Mouse (Mus musculus): ENCODE measurements around the gene Sytl1. TPM values are rescaled to one million over a fixed set of nuclear protein-coding genes. Genes with fewer than 3 reads are reported as not detected.
A peak's percentile ranks its signal among the peaks of the same experiment; 100 is the strongest.

Sytl1 gene
- not detected in 2 replicates for polyA plus RNA-seq (2012; ENCODE audit: insufficient read depth, insufficient read length, low replicate concordance, missing spikeins)

DNA sequence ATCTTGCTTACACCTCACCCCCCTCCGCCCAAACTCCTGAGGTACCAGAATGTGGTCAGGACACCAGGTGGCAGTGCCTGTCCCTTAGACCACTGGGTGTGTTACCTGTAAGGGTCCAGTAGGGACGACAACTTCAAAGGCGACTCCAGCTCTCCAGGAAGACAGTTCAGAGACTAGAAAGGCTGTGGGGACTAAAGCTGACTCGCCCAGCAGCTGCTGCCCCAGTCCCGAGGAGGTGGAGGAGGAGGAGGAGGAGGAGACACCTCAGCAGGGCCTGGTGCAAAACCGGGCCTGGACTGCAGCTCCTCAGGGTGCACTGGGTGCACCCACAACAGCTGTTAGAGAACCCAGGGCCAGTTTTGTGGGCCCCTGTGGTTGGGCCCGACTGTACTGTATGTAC is at the start of gene Sytl1:
Gene Sytl1, minus strand, starts transcription at position 232 of the 400 bp plus-strand sequence.
- Histone ChIP-seq H3K4me3 (ENCODE audit: insufficient read depth, low read depth, low read length) (no peak within 1 kb of the TSS), H3K27ac (ENCODE audit: insufficient read depth, low read depth, low read length) (no peak within 1 kb of the TSS), H3K4me1 (ENCODE audit: control insufficient read depth, insufficient read depth, low read length) (no peaks in the 10 kb centered on the region)
- TF ChIP-seq POLR2A (IDR thresholded peaks at IDR 0.05; ENCODE audit: insufficient read depth, low read depth, low read length) (no peak), CTCF (IDR thresholded peaks at IDR 0.05; ENCODE audit: insufficient read depth, low read depth, low read length) (no peak)
- 46% methylated on average over 7 of the region's 7 CpGs for WGBS

DNA sequence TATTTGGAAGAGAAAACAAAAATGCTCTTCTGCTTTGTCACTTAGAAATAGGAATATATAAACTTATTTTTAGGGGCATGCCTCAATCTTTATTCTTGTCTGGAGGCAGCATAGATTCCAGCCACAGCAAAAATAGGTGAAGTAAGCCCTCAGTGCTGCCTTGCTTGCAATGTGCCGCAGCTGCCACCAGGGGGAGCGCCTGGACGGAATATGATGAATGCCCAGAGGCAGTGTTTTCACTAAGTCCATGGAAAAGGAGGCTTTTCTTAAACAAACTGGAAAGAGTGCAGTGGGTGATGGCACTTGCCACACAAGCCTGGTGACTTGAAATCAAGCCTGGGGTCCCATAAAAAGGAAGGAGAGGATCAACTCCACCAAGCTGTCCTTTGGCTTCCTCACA is 47.0 kb upstream of the Sytl1 start:
- no peak overlapping the region for H3K4me3 ChIP-seq (ENCODE audit: insufficient read depth, low read depth, low read length)
- WGBS: 0% methylated on average over 3 of the region's 3 CpGs
- no peak overlapping the region for H3K27ac ChIP-seq (ENCODE audit: insufficient read depth, low read depth, low read length)
- peak; percentile 93 for TF ChIP-seq CTCF (IDR thresholded peaks at IDR 0.05; ENCODE audit: insufficient read depth, low read depth, low read length)
- no peak for TF ChIP-seq POLR2A (IDR thresholded peaks at IDR 0.05; ENCODE audit: insufficient read depth, low read depth, low read length)
- H3K4me1 ChIP-seq (ENCODE audit: control insufficient read depth, insufficient read depth, low read length): no peaks in the 10 kb centered on the region

DNA sequence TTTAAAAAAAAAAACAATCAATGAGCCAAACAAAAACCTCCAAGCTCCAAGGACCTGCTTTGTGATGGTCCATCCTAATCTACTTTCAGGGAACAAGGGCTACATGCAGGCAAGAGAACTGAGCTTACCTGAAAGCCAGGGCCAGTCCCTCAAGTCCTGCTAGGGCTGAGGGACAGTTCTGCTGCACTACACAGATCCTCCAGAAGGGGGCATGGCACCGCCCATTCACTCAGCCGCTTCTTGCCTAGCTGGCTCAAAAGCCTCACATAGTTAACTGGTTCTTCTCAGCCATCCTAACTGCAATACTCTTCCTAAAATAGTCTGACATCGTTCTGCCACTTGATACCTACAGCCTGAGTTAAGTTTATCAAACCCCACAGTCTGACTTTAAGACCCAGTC is 44.4 kb upstream of the Sytl1 start:
- Histone ChIP-seq H3K27ac (ENCODE audit: insufficient read depth, low read depth, low read length) (no peak overlapping the region), H3K4me3 (ENCODE audit: insufficient read depth, low read depth, low read length) (no peak overlapping the region), H3K4me1 (ENCODE audit: control insufficient read depth, insufficient read depth, low read length) (no peaks in the 10 kb centered on the region)
- peak; percentile 67; the same call in 1 of the 2 replicates for TF ChIP-seq CTCF (IDR thresholded peaks at IDR 0.05; ENCODE audit: insufficient read depth, low read depth, low read length)
- TF ChIP-seq POLR2A (IDR thresholded peaks at IDR 0.05; ENCODE audit: insufficient read depth, low read depth, low read length): no peak
- WGBS: 44% methylated on average over 3 of the region's 3 CpGs

DNA sequence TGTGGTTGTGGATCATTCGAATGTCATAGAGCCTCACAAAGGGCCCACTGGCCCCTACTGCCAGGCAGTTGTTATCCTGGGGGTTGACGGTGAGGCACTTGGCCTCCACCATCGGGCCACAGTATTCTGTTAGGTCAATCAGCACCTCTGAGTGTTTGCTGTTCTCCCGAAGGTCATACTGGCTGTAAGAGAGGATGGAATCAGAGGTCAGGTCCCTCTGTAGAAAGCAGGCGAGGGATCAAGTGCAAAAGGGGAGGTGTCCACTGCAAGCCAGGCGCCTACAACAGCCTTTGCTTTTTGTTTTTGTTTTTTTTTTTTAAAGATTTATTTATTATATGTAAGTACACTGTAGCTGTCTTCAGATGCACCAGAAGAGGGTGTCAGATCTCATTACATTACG is 42.9 kb upstream of the Sytl1 start:
- WGBS: 93% methylated on average over 7 of the region's 7 CpGs
- Histone ChIP-seq H3K4me1 (ENCODE audit: control insufficient read depth, insufficient read depth, low read length) (no peaks in the 10 kb centered on the region), H3K4me3 (ENCODE audit: insufficient read depth, low read depth, low read length) (no peak overlapping the region), H3K27ac (ENCODE audit: insufficient read depth, low read depth, low read length) (no peak overlapping the region)
- TF ChIP-seq POLR2A (IDR thresholded peaks at IDR 0.05; ENCODE audit: insufficient read depth, low read depth, low read length) (no peak), CTCF (IDR thresholded peaks at IDR 0.05; ENCODE audit: insufficient read depth, low read depth, low read length) (no peak)

DNA sequence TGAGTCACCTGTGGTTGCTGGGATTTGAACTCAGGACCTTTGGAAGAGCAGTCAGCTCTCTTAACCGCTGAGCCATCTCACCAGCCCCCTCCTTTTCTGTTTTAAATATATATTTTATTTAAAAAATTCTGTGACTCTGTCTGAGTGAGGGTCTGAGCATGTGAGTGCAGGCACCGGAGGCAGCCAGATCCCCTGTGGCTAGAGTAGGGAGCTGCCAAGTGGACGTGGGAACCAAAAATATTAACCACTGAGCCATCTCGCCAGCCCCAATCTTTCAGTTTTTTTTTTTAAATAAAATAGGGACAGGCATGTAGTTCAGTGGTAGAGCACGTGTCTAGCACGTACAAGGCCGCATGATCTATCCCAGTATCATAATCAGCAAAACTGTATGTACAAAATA is 41.9 kb upstream of the Sytl1 start:
- no peak overlapping the region for H3K4me3 ChIP-seq (ENCODE audit: insufficient read depth, low read depth, low read length)
- no peak for TF ChIP-seq CTCF (IDR thresholded peaks at IDR 0.05; ENCODE audit: insufficient read depth, low read depth, low read length)
- TF ChIP-seq POLR2A (IDR thresholded peaks at IDR 0.05; ENCODE audit: insufficient read depth, low read depth, low read length): no peak
- H3K27ac ChIP-seq (ENCODE audit: insufficient read depth, low read depth, low read length): no peak overlapping the region
- WGBS: 86% methylated on average over 7 of the region's 7 CpGs
- peaks cover 2% of the 10 kb centered on the region; the same call in 1 of the 2 replicates for H3K4me1 ChIP-seq (ENCODE audit: control insufficient read depth, insufficient read depth, low read length)

DNA sequence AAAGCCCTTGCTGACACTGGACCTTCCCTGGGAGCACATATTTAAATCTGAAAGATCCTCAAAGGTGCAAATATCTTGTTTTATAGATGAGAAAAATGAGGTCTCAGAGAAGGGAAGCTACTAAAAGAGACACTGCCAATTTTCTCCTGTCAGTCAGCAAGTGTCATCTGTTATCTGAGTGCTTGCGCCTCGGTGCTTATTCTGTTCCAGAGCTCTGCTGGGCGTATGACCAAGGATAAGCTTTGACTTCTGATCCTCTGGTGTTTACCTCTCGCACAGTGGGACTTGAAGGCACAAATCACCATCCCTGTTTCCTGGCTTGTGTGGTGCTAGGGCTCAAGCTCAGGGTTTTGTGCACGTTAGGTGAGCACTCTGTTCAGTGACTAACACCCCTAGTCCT is 39.8 kb upstream of the Sytl1 start:
- Histone ChIP-seq H3K4me3 (ENCODE audit: insufficient read depth, low read depth, low read length) (no peak overlapping the region), H3K27ac (ENCODE audit: insufficient read depth, low read depth, low read length) (no peak overlapping the region), H3K4me1 (ENCODE audit: control insufficient read depth, insufficient read depth, low read length) (peaks cover 20% of the 10 kb centered on the region)
- TF ChIP-seq POLR2A (IDR thresholded peaks at IDR 0.05; ENCODE audit: insufficient read depth, low read depth, low read length): no peak
- TF ChIP-seq CTCF (IDR thresholded peaks at IDR 0.05; ENCODE audit: insufficient read depth, low read depth, low read length): no peak
- WGBS: 90% methylated on average over 5 of the region's 5 CpGs

DNA sequence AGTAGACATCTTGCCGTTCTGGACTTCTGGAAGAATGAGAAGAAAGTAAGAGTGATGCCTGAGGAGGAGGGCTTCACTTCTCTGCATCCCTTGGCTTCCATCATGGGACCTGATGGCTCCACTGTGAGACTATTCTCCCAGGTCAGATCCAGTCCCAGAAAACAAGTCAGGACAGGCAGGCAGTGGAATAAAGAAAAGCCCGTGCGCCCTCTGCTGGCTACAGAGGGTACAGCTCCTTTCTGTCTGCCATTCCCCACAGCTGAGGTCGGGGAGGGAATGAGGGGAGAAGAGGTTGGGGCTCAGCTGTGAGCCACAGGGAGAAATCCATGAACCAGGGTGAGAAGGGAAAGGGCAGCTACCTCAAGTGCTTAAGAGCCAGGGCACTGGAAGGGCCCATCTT is 38.9 kb upstream of the Sytl1 start:
- Histone ChIP-seq H3K4me3 (ENCODE audit: insufficient read depth, low read depth, low read length) (no peak overlapping the region), H3K4me1 (ENCODE audit: control insufficient read depth, insufficient read depth, low read length) (peaks cover 25% of the 10 kb centered on the region), H3K27ac (ENCODE audit: insufficient read depth, low read depth, low read length) (no peak overlapping the region)
- 25% methylated on average over 4 of the region's 4 CpGs for WGBS
- TF ChIP-seq POLR2A (IDR thresholded peaks at IDR 0.05; ENCODE audit: insufficient read depth, low read depth, low read length) (no peak), CTCF (IDR thresholded peaks at IDR 0.05; ENCODE audit: insufficient read depth, low read depth, low read length) (peak; percentile 77)

DNA sequence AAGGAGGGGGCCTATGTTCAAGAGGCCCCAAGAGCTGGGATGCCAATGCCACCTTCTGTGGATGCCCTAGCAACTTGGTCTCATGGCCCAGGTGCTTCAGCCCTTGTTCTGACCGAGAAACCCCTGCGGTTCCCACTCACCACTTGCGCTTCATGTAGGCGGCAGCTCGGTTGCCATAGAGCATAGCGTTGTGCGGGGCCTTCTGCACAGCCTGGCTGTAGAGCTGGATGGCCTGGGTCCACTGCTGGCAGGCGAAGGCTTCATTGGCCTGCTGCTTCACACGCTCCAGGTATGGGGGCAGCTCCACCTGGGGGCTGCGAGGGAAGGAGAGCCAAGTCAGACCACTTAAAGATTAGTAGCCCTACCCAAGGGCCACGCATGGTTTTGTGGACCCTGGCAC is 37.5 kb upstream of the Sytl1 start:
- WGBS: 85% methylated on average over 11 of the region's 11 CpGs
- Histone ChIP-seq H3K27ac (ENCODE audit: insufficient read depth, low read depth, low read length) (no peak overlapping the region), H3K4me1 (ENCODE audit: control insufficient read depth, insufficient read depth, low read length) (peaks cover 25% of the 10 kb centered on the region), H3K4me3 (ENCODE audit: insufficient read depth, low read depth, low read length) (no peak overlapping the region)
- TF ChIP-seq POLR2A (IDR thresholded peaks at IDR 0.05; ENCODE audit: insufficient read depth, low read depth, low read length): no peak
- no peak for TF ChIP-seq CTCF (IDR thresholded peaks at IDR 0.05; ENCODE audit: insufficient read depth, low read depth, low read length)

DNA sequence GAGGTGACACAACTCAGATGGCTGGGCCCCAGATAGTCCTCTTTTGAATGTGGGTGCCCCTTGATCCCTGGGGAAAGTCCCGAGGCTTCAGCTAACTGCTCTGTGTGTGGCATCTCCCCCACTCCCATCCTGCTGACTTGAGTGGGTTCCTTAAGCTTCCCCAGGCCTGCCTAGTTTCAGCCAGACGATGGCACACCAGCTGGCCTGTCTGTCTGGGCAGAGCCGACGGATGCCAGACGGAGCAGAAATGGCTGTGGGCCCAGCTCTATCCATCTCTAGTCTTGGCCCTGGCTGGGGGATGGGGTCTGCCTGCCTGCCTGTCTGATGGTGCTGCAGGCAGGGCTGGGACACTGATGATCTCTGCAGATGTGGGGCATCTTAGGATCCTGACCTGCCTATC is 36.8 kb upstream of the Sytl1 start:
- H3K27ac ChIP-seq (ENCODE audit: insufficient read depth, low read depth, low read length): 0 out of 2 replicates have a peak overlapping the region, but pooled peaks have one; percentile 29
- no peak for TF ChIP-seq CTCF (IDR thresholded peaks at IDR 0.05; ENCODE audit: insufficient read depth, low read depth, low read length)
- H3K4me1 ChIP-seq (ENCODE audit: control insufficient read depth, insufficient read depth, low read length): peaks cover 25% of the 10 kb centered on the region
- no peak overlapping the region for H3K4me3 ChIP-seq (ENCODE audit: insufficient read depth, low read depth, low read length)
- 42% methylated on average over 5 of the region's 5 CpGs for WGBS

All from olfactory bulb, adult 2 months (tissue).